In the genomic region with DNA sequence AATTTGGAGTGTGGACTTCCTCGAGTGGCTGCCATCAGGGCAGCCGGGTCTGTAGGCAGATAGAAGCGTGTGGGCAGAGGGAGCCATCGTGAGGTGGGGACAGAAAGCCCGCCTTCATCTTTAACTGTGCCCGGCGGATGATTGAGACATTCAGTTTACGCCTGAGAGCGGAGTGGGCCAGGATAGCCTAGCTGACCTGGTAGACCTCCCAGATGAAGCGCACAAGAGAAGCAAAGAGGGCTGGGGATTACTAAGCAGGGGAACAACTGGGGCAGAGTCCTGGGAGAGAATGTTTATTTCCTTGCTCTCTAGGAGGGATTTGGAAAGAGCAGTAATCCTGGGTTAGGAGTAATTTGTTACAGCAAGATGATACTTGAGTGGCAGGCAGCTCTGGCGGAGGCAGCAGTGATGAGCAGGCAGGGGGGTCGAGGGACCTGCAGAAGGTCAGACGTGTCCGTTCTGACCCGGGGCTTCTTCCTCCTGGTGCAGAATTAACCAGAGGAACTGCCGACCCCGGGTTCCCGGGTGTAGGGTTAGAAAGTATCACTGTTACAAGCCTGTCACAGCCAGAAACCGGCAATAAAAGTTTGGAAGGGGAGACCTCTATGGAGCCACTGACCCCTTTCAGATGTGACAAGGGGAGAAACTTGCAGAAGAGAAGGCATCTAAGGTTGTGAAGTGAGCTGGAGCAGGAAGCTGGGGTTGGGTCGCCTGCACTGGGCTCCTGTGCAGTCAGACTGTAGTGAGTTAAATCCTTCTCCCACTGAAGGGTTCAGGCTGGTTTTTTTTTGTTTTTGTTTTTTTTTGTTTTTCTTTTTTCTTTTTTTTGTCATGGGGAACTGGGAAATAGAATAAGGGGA, we compare ENCODE assay signal across 9 mouse cellular contexts.
DNase-seq lines count a peak whose midpoint lies in the region; ATAC-seq and TF ChIP-seq lines count a peak whose summit lies in the region.
"Had no signal": no experiment of that assay in that cellular context is flagged by ENCODE, and none has a peak within 500 bp of the region (broad histone marks: within the 10 kb centered on the region; RNA-seq: fewer than 3 reads in every experiment).

No protein-coding gene starts in this region.

- DNase-seq in forebrain, embryonic 10.5 days (ENCODE audit: extremely low spot score, low spot score), result peak; percentile 31
- DNase-seq in liver, adult 2 months (ENCODE audit: extremely low read depth, low read depth, low spot score), result no peak
- DNase-seq in liver, embryonic 11.5 days (ENCODE audit: low spot score), result no peak
- no peak for DNase-seq in layer of hippocampus, adult 18-20 months (ENCODE audit: low spot score in 2 of 2)
- no peak for DNase-seq in thymus, postnatal 10 days (ENCODE audit: low spot score in 2 of 2)
- DNase-seq: cerebellum, postnatal 25 days had no signal

- no peak overlapping the region for H3K9ac ChIP-seq in forebrain, embryonic 15.5 days (replicated peaks)
- H3K9ac ChIP-seq in liver, adult 2 months (ENCODE audit: low read depth, low read length), result peak overlapping the region; percentile 25
- H3K9ac ChIP-seq in liver, embryonic 11.5 days (ENCODE audit: low read depth, low read length), result no peak overlapping the region
- H3K9ac ChIP-seq in intestine, postnatal 0 days (ENCODE audit: low read depth, low read length), result no peak overlapping the region
- 0 out of 2 replicates have a peak overlapping the region, but pooled peaks have one; percentile 6 for H3K9ac ChIP-seq in stomach, embryonic 14.5 days (replicated peaks; ENCODE audit: low read depth, low read length)

- TF ChIP-seq CTCF in liver, adult 2 months (IDR thresholded peaks at IDR 0.05; ENCODE audit: low read depth, low read length), result peak; percentile 25; the same call in 1 of the 2 replicates
- 0 out of 2 replicates have a peak, but pooled peaks have one; percentile 25 for TF ChIP-seq CTCF in intestine, postnatal 0 days (IDR thresholded peaks at IDR 0.05; ENCODE audit: low read depth)

- H3K4me3 ChIP-seq in forebrain, embryonic 10.5 days, result peak overlapping the region; percentile 3; the same call in 1 of the 2 replicates
- H3K4me3 ChIP-seq in forebrain, embryonic 15.5 days, result no peak overlapping the region
- H3K4me3 ChIP-seq in liver, adult 2 months (ENCODE audit: insufficient read depth, low read depth, low read length), result no peak overlapping the region
- H3K4me3 ChIP-seq in liver, embryonic 11.5 days (ENCODE audit: low read depth, low read length), result no peak overlapping the region
- H3K4me3 ChIP-seq in intestine, postnatal 0 days (ENCODE audit: low read depth, low read length), result no peak overlapping the region
- H3K4me3 ChIP-seq in stomach, embryonic 14.5 days (ENCODE audit: low read depth, low read length), result no peak overlapping the region

- no peaks in the 10 kb centered on the region for H3K27me3 ChIP-seq in forebrain, embryonic 10.5 days (ENCODE audit: poor library complexity, severe bottlenecking)
- no peaks in the 10 kb centered on the region for H3K27me3 ChIP-seq in forebrain, embryonic 15.5 days
- no peaks in the 10 kb centered on the region for H3K27me3 ChIP-seq in liver, adult 2 months (ENCODE audit: control insufficient read depth, insufficient read depth, low read length)
- no peaks in the 10 kb centered on the region for H3K27me3 ChIP-seq in liver, embryonic 11.5 days (replicated peaks; ENCODE audit: control insufficient read depth, insufficient read depth, low read length)
- no peaks in the 10 kb centered on the region for H3K27me3 ChIP-seq in intestine, postnatal 0 days (replicated peaks; ENCODE audit: control insufficient read depth, insufficient read depth, low read length)
- H3K27me3 ChIP-seq in stomach, embryonic 14.5 days (ENCODE audit: control insufficient read depth, insufficient read depth, low read length), result no peaks in the 10 kb centered on the region

- no peaks in the 10 kb centered on the region for H3K9me3 ChIP-seq in forebrain, embryonic 10.5 days
- H3K9me3 ChIP-seq in forebrain, embryonic 15.5 days, result no peaks in the 10 kb centered on the region
- H3K9me3 ChIP-seq in liver, embryonic 11.5 days (ENCODE audit: control insufficient read depth, low read length), result no peaks in the 10 kb centered on the region
- no peaks in the 10 kb centered on the region for H3K9me3 ChIP-seq in intestine, postnatal 0 days (ENCODE audit: control insufficient read depth)
- no peaks in the 10 kb centered on the region for H3K9me3 ChIP-seq in stomach, embryonic 14.5 days (ENCODE audit: control insufficient read depth, low read depth, low read length)

- H3K36me3 ChIP-seq in forebrain, embryonic 10.5 days (replicated peaks), result peaks cover 18% of the 10 kb centered on the region
- H3K36me3 ChIP-seq in forebrain, embryonic 15.5 days, result no peaks in the 10 kb centered on the region
- no peaks in the 10 kb centered on the region for H3K36me3 ChIP-seq in liver, adult 2 months (ENCODE audit: control insufficient read depth, insufficient read depth, low read length)
- H3K36me3 ChIP-seq in liver, embryonic 11.5 days (ENCODE audit: control insufficient read depth, insufficient read depth, low read length), result no peaks in the 10 kb centered on the region
- no peaks in the 10 kb centered on the region for H3K36me3 ChIP-seq in intestine, postnatal 0 days (ENCODE audit: control insufficient read depth, insufficient read depth)
- H3K36me3 ChIP-seq in stomach, embryonic 14.5 days (ENCODE audit: control insufficient read depth, insufficient read depth, low read length), result no peaks in the 10 kb centered on the region

- peaks cover 26% of the 10 kb centered on the region for H3K79me2 ChIP-seq in liver, adult 2 months (ENCODE audit: control insufficient read depth, insufficient read depth, low read length)

- H3K4me2 ChIP-seq in forebrain, embryonic 15.5 days (replicated peaks), result no peak overlapping the region
- no peak overlapping the region for H3K4me2 ChIP-seq in liver, embryonic 11.5 days
- no peak overlapping the region for H3K4me2 ChIP-seq in intestine, postnatal 0 days (replicated peaks; ENCODE audit: low read depth)
- 0 out of 2 replicates have a peak overlapping the region, but pooled peaks have one; percentile 7 for H3K4me2 ChIP-seq in stomach, embryonic 14.5 days (replicated peaks; ENCODE audit: low read depth, low read length)

- peaks cover 45% of the 10 kb centered on the region for H3K4me1 ChIP-seq in forebrain, embryonic 10.5 days
- H3K4me1 ChIP-seq in forebrain, embryonic 15.5 days, result peaks cover 6% of the 10 kb centered on the region; the same call in 1 of the 2 replicates
- peaks cover 43% of the 10 kb centered on the region for H3K4me1 ChIP-seq in liver, adult 2 months (ENCODE audit: control insufficient read depth, insufficient read depth, low read length)
- H3K4me1 ChIP-seq in liver, embryonic 11.5 days (replicated peaks; ENCODE audit: control insufficient read depth, insufficient read depth, low read length), result peaks cover 14% of the 10 kb centered on the region
- no peaks in the 10 kb centered on the region; the same call in 1 of the 2 replicates for H3K4me1 ChIP-seq in intestine, postnatal 0 days (replicated peaks; ENCODE audit: control insufficient read depth, insufficient read depth, low read length)
- peaks cover 17% of the 10 kb centered on the region for H3K4me1 ChIP-seq in stomach, embryonic 14.5 days (ENCODE audit: control insufficient read depth, insufficient read depth, low read length)

- TF ChIP-seq POLR2A in liver, adult 2 months (IDR thresholded peaks at IDR 0.05; ENCODE audit: extremely low read depth, insufficient read depth, low read length), result no peak

- ATAC-seq in forebrain, embryonic 15.5 days (replicated peaks), result no peak
- no peak for ATAC-seq in liver, embryonic 11.5 days (replicated peaks; ENCODE audit: low FRiP score)
- ATAC-seq in intestine, postnatal 0 days, result no peak
- ATAC-seq in stomach, embryonic 14.5 days (ENCODE audit: insufficient number of reproducible peaks, insufficient read depth, low FRiP score, low read depth), result no peak

- no peak overlapping the region; the same call in none of the 2 replicates for H3K27ac ChIP-seq in forebrain, embryonic 10.5 days
- H3K27ac ChIP-seq in forebrain, embryonic 15.5 days (replicated peaks), result no peak overlapping the region
- H3K27ac ChIP-seq in liver, adult 2 months (replicated peaks; ENCODE audit: insufficient read depth, low read depth, low read length), result peak overlapping the region; percentile 68
- no peak overlapping the region for H3K27ac ChIP-seq in liver, embryonic 11.5 days (ENCODE audit: low read depth, low read length)
- peak overlapping the region; percentile 35; the same call in 1 of the 2 replicates for H3K27ac ChIP-seq in intestine, postnatal 0 days (ENCODE audit: low read depth, low read length)
- H3K27ac ChIP-seq in stomach, embryonic 14.5 days (ENCODE audit: low read length), result peak overlapping the region; percentile 58; the same call in 1 of the 2 replicates

- WGBS in forebrain, embryonic 10.5 days, result 32% methylated on average over 20 of the region's 20 CpGs
- 45% methylated on average over 20 of the region's 20 CpGs for WGBS in forebrain, embryonic 15.5 days
- 26% methylated on average over 20 of the region's 20 CpGs for WGBS in liver, adult 2 months
- WGBS in liver, embryonic 11.5 days, result 42% methylated on average over 20 of the region's 20 CpGs
- 51% methylated on average over 20 of the region's 20 CpGs for WGBS in intestine, postnatal 0 days
- 35% methylated on average over 20 of the region's 20 CpGs for WGBS in stomach, embryonic 14.5 days

Comparison
In these comparisons a context has a peak if more than half of its experiments do, and no peak if none do; other contexts are left out.
1. H3K27ac ChIP-seq: peak in liver, adult 2 months (single experiment), intestine, postnatal 0 days (single experiment) and stomach, embryonic 14.5 days (single experiment); none in forebrain, embryonic 10.5 days (single experiment), forebrain, embryonic 15.5 days (single experiment) and liver, embryonic 11.5 days (single experiment).
2. H3K9ac ChIP-seq: peak in liver, adult 2 months (single experiment) and stomach, embryonic 14.5 days (single experiment); none in forebrain, embryonic 15.5 days (single experiment), liver, embryonic 11.5 days (single experiment) and intestine, postnatal 0 days (single experiment).